Mouse (Mus musculus) heart, adult 2 months (tissue): ENCODE data around the gene Efl1.

Source experiments
- CTCF ChIP-seq: fragments of 200-600 bp; IDR thresholded peaks from 2 replicates; pipeline ENCODE4 v1.8.1; 2022; ENCODE audit warnings: antibody characterized with exemption, mild to moderate bottlenecking, moderate library complexity
- EP300 ChIP-seq: fragments of 200-500 bp; IDR thresholded peaks from 2 replicates; pipeline ENCODE4 v1.6.1; 2011; ENCODE audit warnings: low read depth, low read length, control low read depth; ENCODE audit not compliant: insufficient read depth

- TF ChIP-seq CTCF = no peak
- TF ChIP-seq EP300 = no peak
These were observed 46.4 kb upstream of the Efl1 start for GRCm38 (mm10) chr7:82602008-82602407.
